Mouse (Mus musculus) retina, postnatal 7 days (tissue): ENCODE measurements around the gene Bax.
"Not testable (repeated sequence)": the region's sequence is repeated elsewhere in the genome, so short reads cannot be mapped to it uniquely, and the experiment has no call there.

Experiments
- DNase-seq: peaks from one replicate; pipeline ENCODE4 v3.0.0-alpha.2; 2012; ENCODE audit warnings: low read depth, low spot score

Gene Bax

DNA sequence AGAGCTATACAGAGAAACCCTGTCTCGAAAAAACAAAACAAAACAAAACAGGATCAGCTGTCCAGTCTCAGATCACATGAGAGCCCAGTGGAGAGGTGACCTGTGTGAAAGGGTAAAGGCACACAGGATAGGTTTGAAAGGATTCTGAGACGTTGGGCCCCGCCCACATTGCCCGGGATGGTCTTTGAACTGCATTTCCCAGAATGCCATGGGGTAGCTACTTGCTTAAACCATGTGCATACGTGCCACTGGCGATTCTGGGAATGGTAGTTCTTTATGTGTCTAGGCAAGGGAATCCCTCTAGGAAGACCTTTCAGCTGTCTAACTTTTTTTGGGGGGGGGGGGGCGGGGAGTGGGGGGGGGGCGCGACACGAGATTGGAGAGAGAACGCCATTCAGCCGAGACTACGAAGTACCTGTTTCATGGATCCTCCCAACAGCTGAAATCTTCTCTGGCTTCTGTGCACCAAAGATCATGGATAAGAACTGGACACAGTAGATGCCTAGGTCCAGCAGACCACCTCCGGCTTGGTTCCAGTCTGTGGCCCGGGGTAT, 14.8 kb upstream of the Bax start, which contains the start of gene Tulp2:
Gene Tulp2 (plus strand): TSS at position 504 of the 554 bp plus-strand sequence.
- no peak for DNase-seq

DNA sequence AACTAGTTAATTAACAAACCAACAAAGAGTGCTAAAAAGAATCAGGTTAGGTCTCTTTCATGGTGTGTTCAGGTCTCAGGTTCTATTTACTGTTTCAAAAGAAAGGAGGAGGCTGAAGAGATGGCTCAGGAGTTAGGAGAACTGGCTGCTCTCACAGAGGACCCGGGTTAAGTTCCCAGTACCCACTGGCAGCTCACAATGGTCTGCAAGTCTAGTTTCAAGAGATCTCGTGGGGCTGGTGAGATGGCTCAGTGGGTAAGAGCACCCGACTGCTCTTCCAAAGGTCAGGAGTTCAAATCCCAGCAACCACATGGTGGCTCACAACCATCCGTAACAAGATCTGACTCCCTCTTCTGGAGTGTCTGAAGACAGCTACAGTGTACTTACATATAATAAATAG, 13.6 kb upstream of the Bax start:
- DNase-seq, result not testable (repeated sequence)

DNA sequence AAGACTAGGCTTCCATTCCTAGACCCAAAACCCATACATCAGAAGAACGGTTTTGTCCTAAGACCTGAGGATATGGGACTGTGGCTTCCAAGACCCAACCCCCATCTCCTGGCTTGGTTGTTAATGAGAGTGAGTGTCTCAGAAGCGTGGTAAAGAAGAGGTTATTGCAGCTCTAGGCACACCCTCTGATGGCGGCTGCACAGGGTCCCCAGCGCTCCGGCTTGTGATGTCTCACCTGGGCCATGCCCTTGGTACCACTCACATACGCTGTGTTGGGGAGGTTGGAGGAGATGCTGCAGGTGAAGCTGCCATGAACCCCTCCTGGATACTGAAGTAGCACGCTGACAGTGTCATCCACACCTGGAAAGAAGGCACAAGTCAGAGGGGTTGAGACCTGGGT, 12.1 kb upstream of the Bax start:
- DNase-seq, result no peak

DNA sequence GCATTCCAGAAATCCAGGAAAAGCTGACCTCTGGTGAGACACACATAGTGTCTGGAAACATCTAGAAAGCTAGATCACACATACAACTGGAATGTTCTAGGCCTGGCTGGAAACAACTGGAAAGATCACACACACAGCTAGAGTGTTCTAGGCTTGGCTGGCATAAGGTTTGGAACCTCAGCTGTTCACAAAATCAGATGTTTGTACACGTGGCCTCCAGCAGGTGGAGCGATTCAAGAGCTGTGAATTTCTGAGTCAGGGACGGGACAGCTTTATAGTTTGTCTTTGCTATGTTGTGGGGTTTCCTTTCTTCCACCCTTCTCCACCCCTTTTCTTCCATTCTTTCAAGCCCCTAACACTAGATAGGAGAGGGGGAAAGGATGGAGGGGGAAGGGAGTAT, 10.3 kb upstream of the Bax start:
- no peak for DNase-seq

DNA sequence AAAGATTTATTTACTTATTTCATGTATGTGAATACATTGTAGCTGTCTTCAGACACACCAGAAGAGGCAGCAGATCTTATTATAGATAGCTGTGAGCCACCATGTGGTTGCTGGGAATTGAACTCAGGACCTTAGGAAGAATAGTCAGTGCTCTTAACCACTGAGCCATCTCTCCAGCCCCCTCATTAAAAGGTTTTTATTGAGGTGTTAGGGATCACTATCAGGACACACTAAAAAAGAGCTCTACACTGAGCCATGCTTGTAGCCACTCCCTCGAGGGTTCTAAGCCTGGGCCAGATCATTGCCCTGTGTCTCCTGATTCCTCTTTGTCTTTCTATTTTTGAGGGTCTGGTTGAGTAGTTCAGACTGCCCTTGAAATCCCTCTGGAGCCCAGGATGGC, 9.8 kb upstream of the Bax start:
- DNase-seq, result no peak

DNA sequence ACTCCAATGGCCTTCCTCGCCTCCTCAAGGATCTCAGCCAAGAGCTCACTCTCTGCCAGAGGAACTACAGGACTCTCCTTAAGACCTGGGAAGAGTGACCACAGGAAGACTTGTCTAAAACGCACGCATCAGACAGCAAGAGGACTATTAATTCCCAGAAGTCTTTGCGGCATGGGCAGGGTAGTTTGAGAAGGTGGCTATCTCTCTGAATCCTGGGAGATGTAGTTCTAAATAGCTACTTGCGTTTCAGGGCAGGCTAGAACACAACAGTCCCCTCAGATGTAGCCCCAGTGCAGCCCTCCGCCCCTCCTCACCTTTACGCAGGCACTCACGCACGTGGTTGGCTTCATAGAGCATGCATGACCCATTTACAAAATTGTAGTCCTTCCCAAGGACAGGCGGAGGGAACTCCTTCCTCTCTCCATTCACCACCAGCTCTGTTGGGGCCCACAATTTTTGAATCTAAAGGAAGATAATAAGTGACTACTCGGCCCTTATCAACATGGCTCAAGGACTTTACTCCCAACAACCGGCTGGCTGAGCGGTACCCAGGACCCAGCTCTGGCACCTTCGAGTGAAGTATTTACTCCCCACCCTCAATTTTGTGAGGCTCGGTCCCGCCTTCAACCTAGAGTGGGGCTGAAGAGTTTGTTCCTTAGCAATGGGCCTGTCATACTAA, 8.7 kb upstream of the Bax start:
- DNase-seq, result no peak

DNA sequence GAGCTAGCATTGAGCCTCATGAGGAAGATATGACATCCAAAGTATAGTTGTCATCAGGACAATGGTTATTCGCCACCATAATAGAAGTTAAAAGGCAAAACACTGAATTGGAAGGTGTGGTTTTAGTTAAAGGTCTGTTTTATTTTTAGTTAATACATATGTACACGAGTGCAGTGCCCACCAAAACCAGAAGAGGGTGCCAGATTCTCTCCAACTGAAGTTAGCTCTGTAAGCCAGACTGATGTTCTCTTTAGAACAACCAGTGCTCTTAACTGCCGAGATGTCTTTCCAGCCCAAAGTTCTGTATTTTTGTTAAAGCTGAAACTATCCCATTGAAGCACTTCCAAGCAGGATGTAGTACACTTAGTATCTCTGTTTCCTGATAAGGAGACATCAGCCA, 4.2 kb upstream of the Bax start:
- no peak for DNase-seq

DNA sequence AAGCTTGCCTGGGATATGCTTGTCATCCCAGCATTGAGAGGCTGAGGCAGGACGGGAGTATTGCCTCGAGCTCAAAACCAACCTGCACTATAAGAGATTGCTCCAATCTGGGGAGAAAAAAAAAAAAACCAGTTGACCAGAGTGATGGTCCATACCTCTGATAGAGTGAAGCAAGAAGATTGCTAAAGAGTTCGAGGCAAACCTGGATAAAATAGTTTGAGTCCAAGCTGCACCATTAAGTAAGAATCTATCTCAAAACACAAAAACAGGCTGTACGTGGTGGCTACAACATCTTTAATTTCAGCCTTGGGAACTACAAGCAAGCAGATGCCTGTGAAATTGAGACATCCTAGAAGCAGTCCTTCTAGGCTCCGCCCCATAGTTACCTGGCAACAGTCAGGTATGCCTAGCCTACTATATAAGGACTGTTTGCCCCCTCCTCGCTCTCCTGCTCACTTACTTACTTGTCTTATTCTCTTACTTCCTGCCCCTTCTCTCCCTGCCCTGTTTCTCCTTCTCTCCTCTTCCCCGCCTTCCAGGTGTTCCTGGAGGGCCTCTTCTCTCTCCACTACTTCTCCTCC, 482 bp upstream of the Bax start:
- DNase-seq, result no peak

DNA sequence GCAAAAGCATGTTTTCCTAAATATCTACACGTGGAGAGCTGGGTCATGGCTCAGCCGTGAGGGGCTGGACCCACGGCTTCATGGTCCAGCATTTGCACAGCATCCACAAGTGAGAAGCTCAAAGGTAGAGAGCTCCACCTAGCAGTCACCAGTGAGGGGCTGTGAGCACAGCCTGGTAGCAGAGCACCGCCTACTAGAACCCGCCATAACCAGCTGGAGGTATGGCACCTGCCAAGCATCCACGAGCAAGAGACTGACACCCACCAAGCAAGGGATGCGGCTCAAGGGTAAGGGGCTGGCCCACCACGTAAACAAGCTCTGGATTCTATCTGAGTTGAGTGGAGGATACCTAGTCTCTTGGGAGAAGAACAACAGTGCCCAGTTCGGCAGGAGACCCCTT, 1.1 kb downstream of the Bax start:
- no peak for DNase-seq

DNA sequence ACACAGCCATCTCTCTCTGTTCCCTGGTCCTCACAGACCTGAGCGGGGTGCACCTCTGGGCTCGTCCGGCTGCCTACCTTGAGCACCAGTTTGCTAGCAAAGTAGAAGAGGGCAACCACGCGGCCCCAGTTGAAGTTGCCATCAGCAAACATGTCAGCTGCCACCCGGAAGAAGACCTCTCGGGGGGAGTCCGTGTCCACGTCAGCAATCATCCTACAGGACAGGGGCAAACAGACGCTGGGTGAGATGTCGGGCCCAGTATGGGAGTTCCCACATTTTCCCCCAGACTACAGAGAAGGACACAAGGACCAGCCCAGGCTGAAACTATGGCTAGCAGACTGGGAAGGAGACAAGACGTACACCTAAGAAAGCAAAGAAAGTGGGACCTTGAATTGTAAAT, 1.6 kb downstream of the Bax start:
- DNase-seq, result no peak

DNA sequence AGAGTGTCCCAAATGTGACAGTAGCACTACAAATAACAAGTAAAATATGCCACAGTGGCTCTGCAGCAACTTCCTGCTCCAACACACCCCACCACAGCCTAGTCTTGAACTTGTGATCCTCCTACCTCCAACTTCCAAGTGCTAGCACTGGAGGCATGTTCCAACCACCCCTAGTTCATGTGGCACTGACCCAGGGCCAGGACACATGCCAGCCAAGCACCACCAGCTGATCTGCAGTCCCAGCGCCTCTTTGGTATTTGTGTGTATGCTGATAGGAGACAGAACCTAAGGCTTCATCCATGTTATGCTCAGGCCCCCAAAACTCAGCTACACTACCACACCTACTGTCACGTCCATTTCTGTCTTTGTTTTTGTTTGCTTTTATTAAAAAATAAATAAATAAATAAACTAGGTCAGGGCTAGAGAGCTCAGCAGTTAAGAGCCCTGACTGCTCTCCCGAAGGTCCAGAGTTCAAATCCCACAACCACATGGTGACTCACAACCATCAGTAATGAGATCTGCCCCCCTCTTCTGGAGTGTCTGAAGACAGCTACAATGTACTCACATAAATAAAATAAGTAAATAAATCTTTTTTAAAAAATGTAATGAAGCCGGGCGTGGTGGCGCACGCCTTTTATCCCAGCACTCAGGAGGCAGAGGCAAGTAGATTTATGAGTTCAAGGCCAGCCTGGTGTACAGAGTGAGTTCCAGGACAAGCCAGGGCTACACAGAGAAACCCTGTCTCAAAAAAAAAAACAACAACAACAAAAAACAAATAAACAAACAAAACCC, 2.5 kb downstream of the Bax start:
- no peak for DNase-seq

DNA sequence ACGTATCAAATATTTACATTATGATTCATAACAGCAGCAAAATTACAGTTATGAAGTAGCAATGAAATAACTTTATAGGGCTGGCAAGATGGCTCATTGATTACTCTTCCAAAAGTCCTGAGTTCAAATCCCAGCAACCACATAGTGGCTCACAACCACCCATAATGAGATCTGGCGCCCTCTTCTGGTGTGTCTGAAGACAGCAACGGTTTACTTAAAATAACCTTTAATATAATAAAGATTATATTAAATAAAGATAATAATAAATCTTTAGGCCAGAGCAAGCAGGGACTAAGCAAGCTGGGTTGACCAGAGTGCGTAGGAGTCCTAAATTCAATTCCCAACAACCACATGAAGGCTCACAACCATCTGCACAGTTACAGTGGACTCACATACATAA, 3.8 kb downstream of the Bax start:
- DNase-seq, result not testable (repeated sequence)

DNA sequence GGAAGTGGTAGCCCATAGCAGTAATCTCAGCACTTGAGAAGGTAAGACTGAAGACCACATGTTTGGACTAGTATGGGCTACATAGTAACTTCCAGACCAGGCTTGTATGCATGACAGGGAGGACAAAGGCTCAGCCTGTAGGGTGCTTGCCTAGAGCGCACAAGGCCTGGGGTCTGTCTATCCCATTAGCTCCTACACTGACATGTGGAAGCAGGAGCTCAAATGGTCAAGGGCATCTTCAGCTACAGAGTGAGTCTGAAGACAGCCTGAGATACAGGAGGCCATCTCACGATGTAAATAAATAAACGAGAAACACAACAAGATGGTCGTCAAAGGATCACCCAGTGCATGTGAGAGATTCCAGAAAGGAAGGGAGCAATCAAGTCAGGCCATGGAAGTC, 4.4 kb downstream of the Bax start:
- no peak for DNase-seq

DNA sequence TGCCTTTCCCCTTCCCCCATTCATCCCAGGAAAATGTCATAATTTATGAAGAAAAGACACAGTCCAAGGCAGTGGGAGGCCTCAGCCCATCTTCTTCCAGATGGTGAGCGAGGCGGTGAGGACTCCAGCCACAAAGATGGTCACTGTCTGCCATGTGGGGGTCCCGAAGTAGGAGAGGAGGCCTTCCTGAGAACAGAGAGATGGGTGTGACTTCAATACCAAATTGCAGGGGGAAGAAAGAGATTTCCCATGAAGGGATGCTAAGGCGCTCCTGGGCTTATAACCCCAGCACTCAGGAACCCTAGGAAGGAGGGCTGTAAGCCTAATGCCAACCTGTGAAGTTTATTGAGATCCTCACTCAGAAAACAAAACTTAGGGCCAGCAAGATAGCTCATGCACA, 4.9 kb downstream of the Bax start:
- DNase-seq, result no peak

DNA sequence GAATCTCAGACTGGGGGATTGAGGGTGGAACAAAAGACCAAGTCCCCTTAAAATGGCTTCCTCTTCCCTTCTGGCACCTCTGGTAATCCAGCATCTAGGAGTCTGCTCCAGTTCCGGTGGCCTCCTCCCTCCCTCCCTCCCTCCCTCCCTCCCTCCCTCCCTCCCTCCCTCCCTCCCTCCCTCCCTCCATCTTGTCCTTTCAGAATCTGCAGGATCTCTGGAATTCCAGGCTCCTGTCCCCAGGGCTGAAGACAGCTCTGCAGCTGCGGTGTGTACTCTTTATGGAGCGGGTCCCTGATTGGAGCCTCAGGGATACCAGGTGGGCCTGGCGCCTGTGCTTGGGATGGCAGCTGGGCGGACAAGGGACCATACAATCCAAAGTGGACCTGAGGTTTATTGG, 5.4 kb downstream of the Bax start:
- no peak for DNase-seq

DNA sequence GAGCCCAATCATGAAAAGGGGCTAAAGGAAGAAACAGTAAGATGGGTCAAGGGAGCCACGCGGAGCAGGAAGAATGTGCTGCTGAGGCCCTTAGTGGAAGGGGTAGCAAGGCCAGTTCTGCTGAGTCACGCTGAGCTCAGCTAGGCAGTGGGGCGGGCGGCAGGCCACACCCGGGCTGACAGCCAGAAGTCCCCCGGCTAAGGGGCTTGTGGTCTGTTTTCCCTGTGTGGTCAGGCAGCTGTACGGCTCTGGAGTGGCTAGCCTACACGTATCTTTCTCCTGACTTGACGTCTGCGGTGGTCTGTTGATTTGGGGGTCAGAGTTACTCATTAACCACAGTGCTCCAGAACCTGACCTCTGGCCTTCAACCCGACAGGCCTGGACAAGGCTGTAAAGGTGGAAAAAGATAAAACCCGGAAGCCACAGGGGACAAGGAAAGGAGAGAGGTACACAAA, 5.8 kb downstream of the Bax start:
- DNase-seq, result no peak

DNA sequence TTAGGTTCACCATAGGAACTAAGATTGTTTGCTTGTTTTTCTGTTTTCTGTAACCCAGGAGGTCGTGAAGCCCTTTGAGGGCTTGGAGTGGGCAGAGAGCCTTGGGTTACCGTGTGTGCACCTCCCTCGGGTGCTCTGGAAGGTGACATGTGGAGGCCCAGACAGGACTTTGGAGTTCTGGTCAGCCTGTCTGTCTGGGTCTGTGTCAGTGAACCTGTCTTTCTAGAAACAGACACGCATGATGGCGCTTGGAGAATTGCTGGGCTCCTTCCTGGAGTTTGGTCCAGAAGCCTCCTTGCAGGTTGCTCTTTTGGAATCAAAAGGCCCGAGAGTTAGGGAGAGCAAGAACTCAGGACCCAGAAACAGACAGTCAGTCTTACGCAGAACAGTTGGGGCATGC, 6.3 kb downstream of the Bax start:
- no peak for DNase-seq

DNA sequence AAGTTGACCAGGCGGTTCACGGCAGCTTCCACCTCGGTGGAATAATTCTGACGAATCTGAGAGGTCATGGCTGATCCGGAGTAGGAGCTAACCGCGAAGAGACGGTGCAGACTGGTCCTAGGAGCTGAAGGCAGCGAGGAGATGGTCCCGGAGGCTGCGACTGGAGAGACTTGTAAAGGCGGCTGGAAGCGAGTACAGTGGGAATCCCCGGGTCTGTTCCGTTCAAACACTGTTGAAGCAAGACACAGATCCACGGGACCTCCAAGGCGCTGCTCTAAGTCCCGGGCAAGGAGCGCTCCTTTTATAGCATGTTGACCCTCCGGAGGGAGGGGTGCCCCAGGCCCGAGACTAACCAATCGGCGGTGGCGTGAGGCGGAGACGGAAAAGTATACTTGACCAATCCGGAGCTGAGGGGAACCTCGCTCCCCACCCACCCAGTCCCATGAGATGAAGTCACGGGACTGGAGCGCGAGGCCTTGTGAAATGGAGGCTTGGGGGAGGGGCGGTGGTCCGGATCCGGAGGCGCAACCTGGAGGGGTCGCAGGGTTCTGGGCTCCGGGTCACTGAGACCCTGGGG, 7.0 kb downstream of the Bax start, which contains the start of gene Ftl1:
Gene Ftl1 (minus strand): TSS at position 321 of the 577 bp plus-strand sequence.
- peak; percentile 95 for DNase-seq

DNA sequence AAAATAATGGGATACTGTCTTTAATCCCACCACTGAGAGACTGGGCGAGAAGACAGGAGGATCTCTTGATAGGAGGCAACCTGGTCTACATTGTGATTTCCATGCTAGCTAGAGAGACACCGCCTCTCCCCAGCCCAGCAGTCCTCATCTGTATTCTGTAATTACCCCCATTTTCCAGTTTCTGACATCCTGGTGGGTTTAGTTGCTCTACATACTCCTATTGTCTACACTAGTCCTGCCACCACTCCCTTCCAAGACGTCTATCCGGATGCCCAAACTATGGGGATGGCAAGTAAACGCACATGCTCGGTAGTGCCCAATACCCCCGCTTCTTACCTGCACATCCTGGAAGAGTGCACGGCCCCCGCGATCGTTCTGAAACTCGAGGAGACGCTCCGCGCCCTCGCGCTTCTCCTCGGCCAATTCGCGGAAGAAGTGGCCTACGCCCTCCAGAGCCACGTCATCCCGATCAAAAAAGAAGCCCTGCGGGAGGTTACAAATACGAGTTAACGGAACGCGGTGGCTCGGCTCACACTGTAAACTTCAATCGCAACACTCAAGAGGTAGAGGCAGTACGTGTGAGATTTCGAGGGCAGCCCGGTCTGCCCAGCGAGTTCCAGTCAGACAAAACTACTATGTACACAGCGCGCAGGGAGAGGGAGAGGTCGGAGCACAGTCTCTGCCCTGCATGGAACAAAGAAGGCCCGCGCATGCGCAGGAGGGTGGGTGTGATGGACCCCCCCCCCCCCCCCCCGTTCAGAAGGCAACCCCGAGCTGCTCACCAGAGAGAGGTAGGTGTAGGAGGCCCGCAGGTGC, 7.7 kb downstream of the Bax start:
- DNase-seq, result peak; percentile 72

DNA sequence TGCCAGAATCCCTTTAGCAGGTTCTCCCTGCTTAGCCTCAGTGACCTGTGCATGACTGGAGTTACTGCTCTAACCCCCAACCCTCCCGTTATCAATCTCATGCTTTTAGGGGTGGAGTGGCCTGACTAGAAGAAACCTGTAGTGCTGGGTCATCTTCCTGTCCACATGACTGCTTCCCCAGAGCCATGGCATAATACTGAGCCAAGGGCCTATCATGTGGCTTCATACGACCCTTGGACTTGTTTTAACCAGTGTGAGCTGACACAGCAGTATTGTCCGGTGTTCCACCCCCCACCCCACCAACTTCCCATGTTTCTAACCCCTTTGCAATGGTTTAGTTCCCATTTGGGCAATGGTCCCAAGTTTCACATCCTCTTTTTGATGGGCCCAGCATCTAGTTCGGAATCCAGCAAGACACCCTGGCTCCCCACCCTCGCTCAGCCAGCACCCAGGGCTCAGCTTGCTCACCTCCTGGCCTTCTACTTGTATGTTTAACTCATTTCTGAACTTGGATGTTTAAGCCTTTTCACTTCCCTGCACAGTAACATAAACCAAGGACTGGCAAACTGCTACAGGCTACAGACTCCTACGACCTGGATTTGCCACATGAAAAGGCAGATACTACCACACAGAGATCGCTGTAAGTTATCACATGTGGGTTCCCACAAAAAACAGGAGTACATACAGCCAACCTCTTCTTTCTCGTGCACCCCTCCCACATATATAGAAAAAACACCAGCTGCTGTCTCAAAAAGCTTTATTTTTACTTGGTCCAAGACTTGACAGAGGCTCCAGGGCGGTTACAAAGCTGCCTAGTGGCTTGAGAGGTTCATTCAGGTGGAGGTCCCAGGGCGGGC, 9.3 kb downstream of the Bax start:
- no peak for DNase-seq
